Comparison of ENCODE assay signal across 8 mouse cellular contexts in the genomic region with DNA sequence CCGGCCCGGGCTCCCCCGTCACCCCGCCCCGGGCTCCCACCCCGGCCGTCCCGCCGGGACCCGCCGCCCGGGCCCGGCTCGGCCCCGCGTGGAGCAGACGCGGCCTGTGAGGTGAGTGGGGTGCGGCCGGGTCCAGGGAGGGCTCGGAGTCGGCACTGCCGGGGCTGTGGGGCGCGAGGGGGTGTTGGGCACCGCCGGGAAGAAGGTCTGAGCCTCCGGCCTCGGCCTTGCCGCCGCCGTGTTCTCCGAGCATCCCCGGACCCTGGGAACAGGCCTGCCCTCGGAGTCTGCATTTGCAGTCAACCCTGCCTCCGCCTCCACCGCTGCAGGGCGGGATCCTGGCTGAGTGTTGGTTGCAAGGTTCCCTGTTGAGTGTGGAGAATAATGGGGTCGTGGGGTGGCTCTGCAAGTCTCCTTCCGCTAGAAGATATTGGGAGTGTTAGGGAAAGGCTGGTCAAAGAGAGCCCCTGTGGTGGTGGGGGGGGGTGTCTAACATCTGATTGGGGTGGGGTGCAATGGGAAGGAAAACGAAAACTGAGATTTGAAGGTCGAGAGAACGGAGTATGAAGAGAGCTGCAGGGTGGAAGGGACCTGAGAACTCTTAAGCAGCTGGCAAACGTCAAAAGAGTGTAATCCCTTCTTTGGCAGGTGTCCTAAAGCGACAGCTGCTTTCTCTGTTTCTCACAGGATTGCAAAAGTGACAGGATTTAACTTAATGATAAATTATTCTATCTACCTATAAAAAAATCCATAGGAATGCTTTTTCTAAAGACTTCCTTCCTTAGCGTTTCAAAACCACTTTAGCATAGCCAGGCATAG. TPM values are rescaled to one million over a fixed set of nuclear protein-coding genes. Genes with fewer than 3 reads are reported as not detected.
DNase-seq lines count a peak whose midpoint lies in the region; ATAC-seq and TF ChIP-seq lines count a peak whose summit lies in the region.

No protein-coding gene starts in this region.

- WGBS in heart, adult 2 months: 3% methylated on average over 45 of the region's 46 CpGs
- WGBS in embryonic facial prominence, embryonic 14.5 days: 1% methylated on average over 23 of the region's 46 CpGs
- WGBS in intestine, embryonic 16.5 days: 1% methylated on average over 38 of the region's 46 CpGs
- WGBS in midbrain, postnatal 0 days: 1% methylated on average over 35 of the region's 46 CpGs

- peak overlapping the region; percentile 43 for H3K9ac ChIP-seq in heart, adult 2 months (ENCODE audit: low read depth, low read length)
- H3K9ac ChIP-seq in CH12.LX (ENCODE audit: insufficient read depth, low read depth): peak overlapping the region; percentile 95
- H3K9ac ChIP-seq in embryonic facial prominence, embryonic 14.5 days (ENCODE audit: low read depth, low read length): peak overlapping the region; percentile 93
- peak overlapping the region; percentile 87 for H3K9ac ChIP-seq in intestine, embryonic 16.5 days (ENCODE audit: low read depth, low read length)
- peak overlapping the region; percentile 84 for H3K9ac ChIP-seq in midbrain, postnatal 0 days (replicated peaks; ENCODE audit: low read length, poor library complexity, severe bottlenecking)

- TF ChIP-seq RAD21 in CH12.LX (IDR thresholded peaks at IDR 0.05; ENCODE audit: low read depth, low read length): no peak

- H3K27me3 ChIP-seq in heart, adult 2 months (ENCODE audit: control insufficient read depth, insufficient read depth, low read length): no peaks in the 10 kb centered on the region
- H3K27me3 ChIP-seq in CH12.LX (replicated peaks): no peaks in the 10 kb centered on the region
- no peaks in the 10 kb centered on the region for H3K27me3 ChIP-seq in embryonic facial prominence, embryonic 14.5 days (replicated peaks; ENCODE audit: control insufficient read depth, insufficient read depth, low read length)
- H3K27me3 ChIP-seq in intestine, embryonic 16.5 days (replicated peaks; ENCODE audit: control insufficient read depth, insufficient read depth, low read length): no peaks in the 10 kb centered on the region
- no peaks in the 10 kb centered on the region for H3K27me3 ChIP-seq in midbrain, postnatal 0 days (ENCODE audit: insufficient read depth, low read length)

- intact Hi-C loops in heart, adult 2 months (cut with DNase I): loop anchor here (5.0 kb wide), 2 partner anchors 49 to 161 kb away; no protein-coding TSS in a partner anchor
- intact Hi-C loops in heart, postnatal 25 days (cut with DNase I): loop anchor here (5.0 kb wide), 1 partner anchor 49 kb away; no protein-coding TSS in a partner anchor

- H3K79me2 ChIP-seq in heart, adult 2 months (replicated peaks; ENCODE audit: control insufficient read depth, insufficient read depth, low read length): no peaks in the 10 kb centered on the region; the same call in 1 of the 2 replicates
- H3K79me2 ChIP-seq in CH12.LX (replicated peaks; ENCODE audit: control insufficient read depth, extremely low read depth, insufficient read depth, poor library complexity, severe bottlenecking): peaks cover 51% of the 10 kb centered on the region

- peaks cover 1% of the 10 kb centered on the region; the same call in 1 of the 2 replicates for H3K4me1 ChIP-seq in heart, adult 2 months (ENCODE audit: control insufficient read depth, insufficient read depth, low read length)
- peaks cover 13 to 58% of the 10 kb centered on the region in 2 experiments for H3K4me1 ChIP-seq in CH12.LX (ENCODE audit: control insufficient read depth in 1 of 2, insufficient read depth in 2 of 2)
- peaks cover 8% of the 10 kb centered on the region; the same call in 1 of the 2 replicates for H3K4me1 ChIP-seq in embryonic facial prominence, embryonic 14.5 days (ENCODE audit: control insufficient read depth, insufficient read depth, low read length)
- peaks cover 23% of the 10 kb centered on the region for H3K4me1 ChIP-seq in intestine, embryonic 16.5 days (ENCODE audit: control insufficient read depth, insufficient read depth, low read length)
- peaks cover 8% of the 10 kb centered on the region; the same call in 1 of the 2 replicates for H3K4me1 ChIP-seq in midbrain, postnatal 0 days (ENCODE audit: insufficient read depth, low read length)

- no peak for DNase-seq in heart, adult 2 months
- no peak for DNase-seq in heart, postnatal 25 days (ENCODE audit: low spot score)
- peak; percentile 25 for DNase-seq in CH12.LX (ENCODE audit: extremely low read depth)
- peak; percentile 63 for DNase-seq in embryonic facial prominence, embryonic 14.5 days (ENCODE audit: low spot score)
- DNase-seq in midbrain, postnatal 0 days (ENCODE audit: low spot score): no peak
- DNase-seq in spleen, postnatal 10 days (ENCODE audit: low spot score in 2 of 2): no peak
- DNase-seq in natural killer cell, adult 2 months (ENCODE audit: low spot score in 2 of 2): no peak

- dilution Hi-C loops in CH12.LX (cut with MboI; ENCODE audit: extremely low pct_ligation_motif_present, extremely low pct_unique_long_range_greater_than_20kb, low sequenced_read_pairs): no loop called here

- TF ChIP-seq CTCF in heart, adult 2 months (IDR thresholded peaks at IDR 0.05): no peak
- no peak for TF ChIP-seq CTCF in CH12.LX (conservative IDR thresholded peaks at IDR 0.05 in 1 of 2, IDR thresholded peaks at IDR 0.05 in 1 of 2; ENCODE audit: low read depth in 2 of 2, low read length in 2 of 2)
- no peak for TF ChIP-seq CTCF in midbrain, postnatal 0 days (IDR thresholded peaks at IDR 0.05)

- H3K36me3 ChIP-seq in heart, adult 2 months (ENCODE audit: control insufficient read depth, insufficient read depth, low read length): no peaks in the 10 kb centered on the region
- peaks cover 24 to 56% of the 10 kb centered on the region in 2 experiments for H3K36me3 ChIP-seq in CH12.LX (replicated peaks in 1 of 2; ENCODE audit: control insufficient read depth in 1 of 2, insufficient read depth in 1 of 2, low read length in 1 of 2)
- peaks cover 35% of the 10 kb centered on the region for H3K36me3 ChIP-seq in embryonic facial prominence, embryonic 14.5 days (ENCODE audit: control insufficient read depth, insufficient read depth, low read length)
- H3K36me3 ChIP-seq in intestine, embryonic 16.5 days (ENCODE audit: control insufficient read depth, insufficient read depth, low read length): peaks cover 18% of the 10 kb centered on the region
- H3K36me3 ChIP-seq in midbrain, postnatal 0 days (ENCODE audit: insufficient read depth, low read length): no peaks in the 10 kb centered on the region

- peak overlapping the region; percentile 80; the same call in 1 of the 2 replicates for H3K27ac ChIP-seq in heart, adult 2 months
- H3K27ac ChIP-seq in CH12.LX (ENCODE audit: insufficient read depth, low read depth): peak overlapping the region; percentile 45
- peak overlapping the region; percentile 95 for H3K27ac ChIP-seq in embryonic facial prominence, embryonic 14.5 days (replicated peaks; ENCODE audit: low read depth, low read length)
- peak overlapping the region; percentile 96 for H3K27ac ChIP-seq in intestine, embryonic 16.5 days (ENCODE audit: low read length)
- no peak overlapping the region for H3K27ac ChIP-seq in midbrain, postnatal 0 days (ENCODE audit: low read depth, low read length)

- no peaks in the 10 kb centered on the region for H3K9me3 ChIP-seq in CH12.LX (replicated peaks; ENCODE audit: low read length)
- H3K9me3 ChIP-seq in embryonic facial prominence, embryonic 14.5 days (ENCODE audit: control insufficient read depth, low read length): no peaks in the 10 kb centered on the region
- H3K9me3 ChIP-seq in intestine, embryonic 16.5 days (ENCODE audit: control insufficient read depth, low read length): no peaks in the 10 kb centered on the region
- H3K9me3 ChIP-seq in midbrain, postnatal 0 days (ENCODE audit: low read length): no peaks in the 10 kb centered on the region

- peak overlapping the region; percentile 88 for H3K4me2 ChIP-seq in CH12.LX (ENCODE audit: insufficient read depth, low read depth, poor library complexity, severe bottlenecking)
- H3K4me2 ChIP-seq in embryonic facial prominence, embryonic 14.5 days (ENCODE audit: low read depth, low read length): peak overlapping the region; percentile 74
- peak overlapping the region; percentile 55 for H3K4me2 ChIP-seq in intestine, embryonic 16.5 days (ENCODE audit: low read depth, low read length)
- H3K4me2 ChIP-seq in midbrain, postnatal 0 days (ENCODE audit: low read depth, low read length, poor library complexity, severe bottlenecking): peak overlapping the region; percentile 100

- no peak for TF ChIP-seq EP300 in heart, adult 2 months (IDR thresholded peaks at IDR 0.05; ENCODE audit: insufficient read depth, low read depth, low read length)
- TF ChIP-seq EP300 in CH12.LX (IDR thresholded peaks at IDR 0.05; ENCODE audit: low read length): no peak

- peak overlapping the region; percentile 83 for H3K4me3 ChIP-seq in heart, adult 2 months
- H3K4me3 ChIP-seq in CH12.LX (replicated peaks in 1 of 3; ENCODE audit: low read depth in 2 of 3, low read length in 2 of 3, poor library complexity in 1 of 3): peak overlapping the region; percentile 77 to 88 (median 85)
- H3K4me3 ChIP-seq in embryonic facial prominence, embryonic 14.5 days (ENCODE audit: low read depth, low read length): peak overlapping the region; percentile 73
- H3K4me3 ChIP-seq in intestine, embryonic 16.5 days (ENCODE audit: low read length): peak overlapping the region; percentile 96
- peak overlapping the region; percentile 90 for H3K4me3 ChIP-seq in midbrain, postnatal 0 days (ENCODE audit: low read depth, low read length)

- in situ Hi-C loops in CH12.LX (cut with MboI; ENCODE audit: low pct_ligation_motif_present, low pct_unique_long_range_greater_than_20kb, low sequenced_read_pairs): loop anchor here (5.0 kb wide), 1 partner anchor 49 kb away; no protein-coding TSS in a partner anchor

- ATAC-seq in embryonic facial prominence, embryonic 14.5 days (ENCODE audit: low read depth): peak; percentile 7
- ATAC-seq in intestine, embryonic 16.5 days: peak; percentile 42; the same call in 1 of the 2 replicates
- ATAC-seq in midbrain, postnatal 0 days (ENCODE audit: low FRiP score): peak; percentile 31; the same call in 1 of the 2 replicates

- TF ChIP-seq POLR2A in heart, adult 2 months (IDR thresholded peaks at IDR 0.05; ENCODE audit: insufficient read depth, low read depth, low read length): no peak
- TF ChIP-seq POLR2A in CH12.LX (IDR thresholded peaks at IDR 0.05; ENCODE audit: low read depth, low read length): no peak

RNA-seq across cellular contexts. Expression of a gene that starts 0.4 kb away (rescaled TPM):
- under 1 TPM; 0.65 to 0.89 TPM for total RNA-seq in heart, adult 2 months (2021)
- 0.80 and 1.6 TPM in 2 replicates for polyA plus RNA-seq in heart, adult 2 months (2012; rRNA removed)
- 1 to 10 TPM; 1.5 to 1.6 TPM for total RNA-seq in heart, postnatal 25 days (2021)
- total RNA-seq in CH12.LX (2012; rRNA removed) (14.3 and 16.8 TPM in 2 replicates), CH12.LX (2014; rRNA removed) (5.8 and 6.0 TPM in 2 replicates)
- polyA plus RNA-seq in CH12.LX (2012; ENCODE audit: insufficient read length, low read depth): 32.5 and 41.0 TPM in 2 replicates
- polyA plus RNA-seq in embryonic facial prominence, embryonic 14.5 days (2014; fragmentation: Nextera tagmentation; extraction: Ambion mirVana): 26.3 and 29.3 TPM in 2 replicates
- 21.2 and 21.8 TPM in 2 replicates for polyA plus RNA-seq in intestine, embryonic 16.5 days (2015; fragmentation: Nextera tagmentation; extraction: Ambion mirVana)
- total RNA-seq in midbrain, postnatal 0 days (2014; rRNA removed): 4.8 and 8.5 TPM in 2 replicates
- 2.5 and 2.9 TPM in 2 replicates for polyA plus RNA-seq in midbrain, postnatal 0 days (2015; fragmentation: Nextera tagmentation; extraction: Ambion mirVana)

RNA-seq across cellular contexts. Expression of a gene that starts 0.5 kb away (rescaled TPM):
- total RNA-seq in heart, adult 2 months (2021): 1 to 10 TPM; 7.8 to 9.2 TPM
- polyA plus RNA-seq in heart, adult 2 months (2012; rRNA removed): 5.8 and 6.6 TPM in 2 replicates
- 1 to 10 TPM; 8.5 to 9.8 TPM for total RNA-seq in heart, postnatal 25 days (2021)
- total RNA-seq in CH12.LX (2012; rRNA removed): 28.7 and 34.9 TPM in 2 replicates
- 18.5 and 19.3 TPM in 2 replicates for total RNA-seq in CH12.LX (2014; rRNA removed)
- polyA plus RNA-seq in CH12.LX (2012; ENCODE audit: insufficient read length, low read depth): 53.4 and 60.0 TPM in 2 replicates
- polyA plus RNA-seq in embryonic facial prominence, embryonic 14.5 days (2014; fragmentation: Nextera tagmentation; extraction: Ambion mirVana): 87.0 and 109 TPM in 2 replicates
- 85.9 and 95.7 TPM in 2 replicates for polyA plus RNA-seq in intestine, embryonic 16.5 days (2015; fragmentation: Nextera tagmentation; extraction: Ambion mirVana)
- 20.7 and 21.8 TPM in 2 replicates for total RNA-seq in midbrain, postnatal 0 days (2014; rRNA removed)
- polyA plus RNA-seq in midbrain, postnatal 0 days (2015; fragmentation: Nextera tagmentation; extraction: Ambion mirVana): 50.8 and 51.2 TPM in 2 replicates

RNA-seq across cellular contexts. Expression of a gene that starts 7.6 kb away (rescaled TPM):
- total RNA-seq in heart, adult 2 months (2021): 1 to 10 TPM; 5.4 to 6.4 TPM
- polyA plus RNA-seq in heart, adult 2 months (2012; rRNA removed): 10.2 and 11.2 TPM in 2 replicates
- total RNA-seq in heart, postnatal 25 days (2021): 1 to 10 TPM; 6.7 to 8.7 TPM
- total RNA-seq in CH12.LX (2012; rRNA removed) (4.9 and 5.5 TPM in 2 replicates), CH12.LX (2014; rRNA removed) (3.7 and 5.6 TPM in 2 replicates)
- polyA plus RNA-seq in CH12.LX (2012; ENCODE audit: insufficient read length, low read depth): 11.5 and 13.1 TPM in 2 replicates
- 20.7 and 21.9 TPM in 2 replicates for polyA plus RNA-seq in embryonic facial prominence, embryonic 14.5 days (2014; fragmentation: Nextera tagmentation; extraction: Ambion mirVana)
- 10.1 and 11.3 TPM in 2 replicates for polyA plus RNA-seq in intestine, embryonic 16.5 days (2015; fragmentation: Nextera tagmentation; extraction: Ambion mirVana)
- total RNA-seq in midbrain, postnatal 0 days (2014; rRNA removed): 14.1 and 14.3 TPM in 2 replicates
- polyA plus RNA-seq in midbrain, postnatal 0 days (2015; fragmentation: Nextera tagmentation; extraction: Ambion mirVana): 11.7 and 14.7 TPM in 2 replicates

RNA-seq across cellular contexts. Expression of a gene that starts 12.0 kb away (rescaled TPM):
- total RNA-seq in heart, adult 2 months (2021): not detected
- polyA plus RNA-seq in heart, adult 2 months (2012; rRNA removed): 0.12 TPM in 1 of 2 replicates, not detected in the other
- not detected for total RNA-seq in heart, postnatal 25 days (2021)
- 0.13 TPM in 1 of 2 replicates, not detected in the other for total RNA-seq in CH12.LX (2012; rRNA removed)
- not detected in 2 replicates for total RNA-seq in CH12.LX (2014; rRNA removed)
- not detected in 2 replicates for polyA plus RNA-seq in CH12.LX (2012; ENCODE audit: insufficient read length, low read depth)
- 1.1 and 1.7 TPM in 2 replicates for polyA plus RNA-seq in embryonic facial prominence, embryonic 14.5 days (2014; fragmentation: Nextera tagmentation; extraction: Ambion mirVana)
- 0.22 TPM in 1 of 2 replicates, not detected in the other for polyA plus RNA-seq in intestine, embryonic 16.5 days (2015; fragmentation: Nextera tagmentation; extraction: Ambion mirVana)
- 1.0 and 2.0 TPM in 2 replicates for total RNA-seq in midbrain, postnatal 0 days (2014; rRNA removed)
- 0.29 and 0.39 TPM in 2 replicates for polyA plus RNA-seq in midbrain, postnatal 0 days (2015; fragmentation: Nextera tagmentation; extraction: Ambion mirVana)

RNA-seq across cellular contexts. Expression of a gene that starts 12.1 kb away (rescaled TPM):
- not detected for total RNA-seq in heart, adult 2 months (2021)
- polyA plus RNA-seq in heart, adult 2 months (2012; rRNA removed): not detected in 2 replicates
- total RNA-seq in heart, postnatal 25 days (2021): not detected
- not detected in 2 replicates for total RNA-seq in CH12.LX (2012; rRNA removed)
- total RNA-seq in CH12.LX (2014; rRNA removed): not detected in 2 replicates
- not detected in 2 replicates for polyA plus RNA-seq in CH12.LX (2012; ENCODE audit: insufficient read length, low read depth)
- polyA plus RNA-seq in embryonic facial prominence, embryonic 14.5 days (2014; fragmentation: Nextera tagmentation; extraction: Ambion mirVana): not detected in 2 replicates
- polyA plus RNA-seq in intestine, embryonic 16.5 days (2015; fragmentation: Nextera tagmentation; extraction: Ambion mirVana): not detected in 2 replicates
- not detected in 2 replicates for total RNA-seq in midbrain, postnatal 0 days (2014; rRNA removed)
- polyA plus RNA-seq in midbrain, postnatal 0 days (2015; fragmentation: Nextera tagmentation; extraction: Ambion mirVana): not detected in 2 replicates

Comparison
In these comparisons a context has a peak if more than half of its experiments do, and no peak if none do; other contexts are left out.
1. DNase-seq: peak in CH12.LX (single experiment) and embryonic facial prominence, embryonic 14.5 days (single experiment); none in heart, adult 2 months (0 of 2), heart, postnatal 25 days (single experiment), midbrain, postnatal 0 days (single experiment), spleen, postnatal 10 days (0 of 2) and natural killer cell, adult 2 months (0 of 2).
2. H3K9ac ChIP-seq: peak in every context shown above with its lines; median percentile 95 in CH12.LX; 93 in embryonic facial prominence, embryonic 14.5 days; 87 in intestine, embryonic 16.5 days; 84 in midbrain, postnatal 0 days; 43 in heart, adult 2 months.
3. Peak in every context shown above with its lines, with median percentiles within 50 percentile points of each other: H3K4me3 ChIP-seq, H3K4me2 ChIP-seq and ATAC-seq.